Mouse (Mus musculus) frontal cortex, postnatal 25 days (tissue): ENCODE results near the gene Sfxn1.

Experiments used
- DNase-seq, 2 experiments: peaks; one replicate each; pipeline ENCODE4 v3.0.0; 2022; ENCODE audit warnings: low spot score in 2 of 2

The Sfxn1 gene

GRCm38 (mm10) chr13:54071606-54072331 is at the start of gene Sfxn1:
TSS of gene Sfxn1 (plus strand) at chr13:54071869.
- peak; percentile 63 to 65 for DNase-seq

- no peak for DNase-seq
These were observed 48.4 kb upstream of the Sfxn1 start for GRCm38 (mm10) chr13:54023311-54023710.

- DNase-seq, result no peak
These were observed 44.6 kb upstream of the Sfxn1 start for GRCm38 (mm10) chr13:54027079-54027478.

GRCm38 (mm10) chr13:54033653-54034052 is 38.0 kb upstream of the Sfxn1 start:
- no peak for DNase-seq

GRCm38 (mm10) chr13:54035541-54035940 is 36.1 kb upstream of the Sfxn1 start:
- DNase-seq, result no peak

- DNase-seq, result no peak
These were observed 33.7 kb upstream of the Sfxn1 start for GRCm38 (mm10) chr13:54037936-54038335.

- no peak for DNase-seq
These were observed 31.4 kb upstream of the Sfxn1 start for GRCm38 (mm10) chr13:54040256-54040655.

- DNase-seq, result no peak
These were observed 22.9 kb upstream of the Sfxn1 start for GRCm38 (mm10) chr13:54048679-54049352.

- DNase-seq, result no peak
These were observed 20.0 kb upstream of the Sfxn1 start for GRCm38 (mm10) chr13:54051641-54052040.

GRCm38 (mm10) chr13:54054962-54055361 is 16.7 kb upstream of the Sfxn1 start:
- DNase-seq, result no peak

GRCm38 (mm10) chr13:54055448-54055861 is 16.2 kb upstream of the Sfxn1 start, which contains the start of gene Drd1:
TSS of gene Drd1 (minus strand) at chr13:54055705.
- peak; percentile 78 to 81 for DNase-seq

- DNase-seq, result no peak
These were observed 9.6 kb upstream of the Sfxn1 start for GRCm38 (mm10) chr13:54062068-54062467.

GRCm38 (mm10) chr13:54063292-54063691 is 8.4 kb upstream of the Sfxn1 start:
- no peak for DNase-seq

GRCm38 (mm10) chr13:54066081-54066746 is 5.5 kb upstream of the Sfxn1 start:
- no peak for DNase-seq

GRCm38 (mm10) chr13:54067617-54068166 is 4.0 kb upstream of the Sfxn1 start:
- DNase-seq, result no peak

GRCm38 (mm10) chr13:54071011-54071410 is 658 bp upstream of the Sfxn1 start:
- no peak for DNase-seq

GRCm38 (mm10) chr13:54072526-54073057 is 923 bp downstream of the Sfxn1 start:
- DNase-seq, result no peak

- no peak for DNase-seq
These were observed 1.4 kb downstream of the Sfxn1 start for GRCm38 (mm10) chr13:54073066-54073465.

GRCm38 (mm10) chr13:54073491-54073890 is 1.8 kb downstream of the Sfxn1 start:
- DNase-seq, result no peak

GRCm38 (mm10) chr13:54075416-54075815 is 3.7 kb downstream of the Sfxn1 start:
- no peak for DNase-seq

GRCm38 (mm10) chr13:54076051-54076450 is 4.4 kb downstream of the Sfxn1 start:
- DNase-seq, result no peak
